Mouse (Mus musculus) limb, embryonic 12.5 days (tissue): ENCODE measurements around the gene Cyb5r3. TPM values are rescaled to one million over a fixed set of nuclear protein-coding genes. Genes with fewer than 3 reads are reported as not detected.
"Not testable (repeated sequence)": the region's sequence is repeated elsewhere in the genome, so short reads cannot be mapped to it uniquely, and the experiment has no call there.

Source experiments
- ATAC-seq: fragments of 200-750 bp; cut with Nextera tagmentation; 2 replicates; pipeline ENCODE4 v1.8.0; 2017; ENCODE audit warnings: low read depth, moderate TSS enrichment; ENCODE audit not compliant: insufficient number of reproducible peaks, insufficient read depth, low FRiP score, low TSS enrichment
- H3K27ac ChIP-seq: fragments of 300-500 bp; sonication (generic); 2 replicates; pipeline ENCODE4 v1.5.1; 2016; ENCODE audit warnings: mild to moderate bottlenecking, moderate library complexity
- H3K27me3 ChIP-seq: fragments of 300-500 bp; sonication (generic); 2 replicates; pipeline ENCODE4 v1.6.1; 2016; ENCODE audit warnings: mild to moderate bottlenecking, moderate library complexity
- H3K36me3 ChIP-seq: fragments of 300-500 bp; sonication (generic); 2 replicates; pipeline ENCODE4 v1.6.1; 2016; ENCODE audit warnings: mild to moderate bottlenecking, moderate library complexity
- H3K4me1 ChIP-seq: fragments of 300-500 bp; sonication (generic); replicated peaks from 2 replicates; pipeline ENCODE4 v1.6.1; 2016
- H3K4me2 ChIP-seq: fragments of 300-500 bp; sonication (generic); 2 replicates; pipeline ENCODE4 v1.6.1; 2016; ENCODE audit warnings: mild to moderate bottlenecking, moderate library complexity
- H3K4me3 ChIP-seq: fragments of 300-500 bp; sonication (generic); replicated peaks from 2 replicates; pipeline ENCODE4 v1.5.1; 2016; ENCODE audit warnings: mild to moderate bottlenecking
- H3K9ac ChIP-seq: fragments of 300-500 bp; sonication (generic); replicated peaks from 2 replicates; pipeline ENCODE4 v1.6.1; 2016; ENCODE audit warnings: mild to moderate bottlenecking, moderate library complexity
- H3K9me3 ChIP-seq: fragments of 300-500 bp; sonication (generic); 2 replicates; pipeline ENCODE4 v1.6.1; 2016; ENCODE audit warnings: mild to moderate bottlenecking, moderate library complexity
- WGBS: fragments of 180-500 bp; shearing (Covaris S2); methylation state at CpG from one replicate; pipeline ENCODE4 v1.1.7; 2016; 5-methylcytosine and 5-hydroxymethylcytosine counted together
- polyA plus RNA-seq: library from polyadenylated mRNA; unstranded; fragments of >200 nt; fragmentation: Nextera tagmentation; extraction: Ambion mirVana; gene quantifications from 2 replicates; pipeline ENCODE4 v1.2.1, GENCODE M21; 2016

Cyb5r3 gene
- polyA plus RNA-seq, 1 experiment from 2014 or later = 85.8 TPM

DNA sequence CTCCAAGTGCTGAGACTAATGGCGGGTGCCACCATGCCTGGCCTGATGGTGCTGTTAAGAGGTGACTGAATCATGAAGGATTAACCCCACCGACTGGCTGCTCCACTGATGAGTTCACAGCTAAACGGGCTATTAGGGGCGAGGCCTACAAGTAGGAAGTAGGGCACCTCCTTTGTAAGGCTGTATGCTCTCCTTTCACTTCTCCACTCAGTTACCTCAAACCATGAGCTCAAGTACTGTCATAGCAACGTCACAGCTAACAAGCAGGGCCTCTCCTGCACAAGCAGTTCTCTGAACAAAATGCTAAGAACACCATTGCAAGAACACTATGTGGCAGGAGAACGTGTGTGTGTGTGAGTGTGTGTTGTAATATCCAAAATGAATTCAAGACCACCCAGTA is 26.9 kb downstream of the Cyb5r3 start:
- Histone ChIP-seq H3K4me1 (peaks cover 10% of the 10 kb centered on the region; the same call in 1 of the 2 replicates), H3K9me3 (no peaks in the 10 kb centered on the region), H3K9ac (no peak overlapping the region), H3K36me3 (peaks cover 39% of the 10 kb centered on the region), H3K4me2 (no peak overlapping the region), H3K27me3 (no peaks in the 10 kb centered on the region), H3K4me3 (no peak overlapping the region), H3K27ac (no peak overlapping the region)
- ATAC-seq = no peak
- WGBS = 92% methylated on average over 6 of the region's 6 CpGs

DNA sequence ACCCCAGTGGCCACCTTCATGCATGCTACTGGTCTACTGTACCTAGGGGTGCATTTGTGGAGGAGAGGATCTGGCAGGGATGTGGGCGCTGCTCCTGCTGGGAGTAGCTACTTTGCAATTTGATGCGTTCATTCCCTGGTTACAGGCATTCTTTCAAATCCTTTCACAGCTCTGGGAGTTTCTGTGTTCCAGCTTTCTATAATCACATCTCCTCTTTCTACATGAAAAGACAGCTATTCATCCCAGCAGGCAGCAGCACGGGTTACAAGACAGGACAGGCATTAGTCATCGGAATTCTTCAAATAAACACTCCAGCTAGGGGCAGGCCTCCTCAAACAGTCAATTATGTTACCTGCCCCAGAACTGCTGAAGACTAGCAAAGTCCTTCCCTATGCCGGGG is 29.5 kb downstream of the Cyb5r3 start:
- H3K4me1 ChIP-seq = peaks cover 6% of the 10 kb centered on the region; the same call in 1 of the 2 replicates
- no peak for ATAC-seq
- peak overlapping the region; percentile 20; the same call in 1 of the 2 replicates for H3K27ac ChIP-seq
- peaks cover 51% of the 10 kb centered on the region for H3K36me3 ChIP-seq
- no peak overlapping the region for H3K4me3 ChIP-seq
- no peaks in the 10 kb centered on the region for H3K9me3 ChIP-seq
- no peak overlapping the region for H3K4me2 ChIP-seq
- H3K27me3 ChIP-seq = no peaks in the 10 kb centered on the region
- no peak overlapping the region for H3K9ac ChIP-seq
- WGBS = 63% methylated on average over 5 of the region's 5 CpGs

DNA sequence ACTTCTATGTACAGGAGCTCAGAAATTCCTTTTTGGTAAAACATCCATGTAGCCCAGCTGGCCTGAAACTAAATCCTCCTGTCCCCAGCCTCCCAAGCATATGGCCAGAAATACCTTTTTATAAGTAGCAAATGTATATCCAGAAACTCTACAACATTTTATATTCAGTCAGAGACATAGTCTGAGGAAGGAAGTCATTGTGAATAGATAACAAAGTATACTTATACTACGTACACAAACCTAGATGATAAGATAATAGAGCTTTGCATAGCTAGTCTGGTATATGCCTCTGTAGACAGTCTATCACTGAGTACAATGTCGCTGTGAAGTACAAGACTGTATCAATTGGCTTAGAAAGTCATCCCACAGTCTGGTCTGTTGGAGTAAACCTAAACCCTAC is 36.7 kb downstream of the Cyb5r3 start:
- H3K27ac ChIP-seq = no peak overlapping the region
- H3K4me2 ChIP-seq = no peak overlapping the region
- peaks cover 84% of the 10 kb centered on the region for H3K36me3 ChIP-seq
- H3K9me3 ChIP-seq = no peaks in the 10 kb centered on the region
- no peaks in the 10 kb centered on the region for H3K27me3 ChIP-seq
- ATAC-seq = no peak
- H3K9ac ChIP-seq = no peak overlapping the region
- no peaks in the 10 kb centered on the region for H3K4me1 ChIP-seq
- no peak overlapping the region for H3K4me3 ChIP-seq
- 89% methylated on average over 2 of the region's 2 CpGs for WGBS

DNA sequence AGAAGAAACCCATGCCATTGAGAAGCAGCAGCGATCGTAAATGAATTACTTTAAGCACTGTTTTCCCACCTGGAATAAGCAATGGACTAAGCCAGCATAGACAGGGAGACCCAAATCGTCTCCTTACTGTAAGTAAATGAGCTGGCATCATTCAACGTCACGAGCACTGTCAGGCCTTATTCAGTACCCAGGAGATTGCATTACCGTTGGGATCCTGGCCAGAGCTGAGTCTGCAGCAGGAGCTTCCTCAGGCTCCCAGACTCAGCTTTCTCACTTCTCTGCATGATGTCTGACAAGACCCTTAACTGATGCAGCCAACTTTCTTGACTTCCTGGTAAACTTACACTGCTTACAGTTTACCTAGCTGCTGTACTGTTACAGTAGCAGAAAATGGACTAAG is 37.7 kb downstream of the Cyb5r3 start:
- no peaks in the 10 kb centered on the region for H3K27me3 ChIP-seq
- H3K9ac ChIP-seq = no peak overlapping the region
- 90% methylated on average over 6 of the region's 6 CpGs for WGBS
- no peak for ATAC-seq
- no peak overlapping the region for H3K4me3 ChIP-seq
- H3K9me3 ChIP-seq = no peaks in the 10 kb centered on the region
- peaks cover 90% of the 10 kb centered on the region for H3K36me3 ChIP-seq
- H3K27ac ChIP-seq = no peak overlapping the region
- H3K4me1 ChIP-seq = no peaks in the 10 kb centered on the region
- H3K4me2 ChIP-seq = no peak overlapping the region

GRCm38 (mm10) chr15:83129530-83130231 is 42.7 kb downstream of the Cyb5r3 start:
- no peaks in the 10 kb centered on the region for H3K9me3 ChIP-seq
- no peak for ATAC-seq
- H3K27ac ChIP-seq = no peak overlapping the region
- no peak overlapping the region for H3K4me3 ChIP-seq
- peaks cover 96% of the 10 kb centered on the region for H3K36me3 ChIP-seq
- no peak overlapping the region for H3K9ac ChIP-seq
- no peaks in the 10 kb centered on the region for H3K27me3 ChIP-seq
- no peak overlapping the region for H3K4me2 ChIP-seq
- 92% methylated on average over 7 of the region's 7 CpGs for WGBS
- H3K4me1 ChIP-seq = 0 out of 2 replicates have a peak, but pooled peaks cover under 1% of the 10 kb centered on the region

DNA sequence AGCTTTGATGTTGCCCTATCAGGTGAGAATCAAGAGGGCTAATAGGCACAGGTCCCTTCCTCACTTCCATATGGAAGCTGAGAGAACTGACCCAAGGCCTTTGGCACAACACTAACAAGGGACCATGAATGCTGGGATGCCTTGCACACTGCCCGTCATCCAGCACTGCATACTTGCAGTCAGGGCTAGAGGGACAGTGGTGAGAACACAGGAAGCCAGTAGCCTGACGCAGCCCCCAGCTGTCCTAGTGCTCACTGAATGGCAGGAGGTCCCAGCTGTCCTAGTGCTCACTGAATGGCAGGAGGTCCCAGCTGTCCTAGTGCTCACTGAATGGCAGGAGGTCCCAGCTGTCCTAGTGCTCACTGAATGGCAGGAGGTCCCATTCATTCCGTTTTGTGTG is 45.4 kb downstream of the Cyb5r3 start:
- not testable (repeated sequence) for H3K9ac ChIP-seq, H3K27me3 ChIP-seq, H3K4me1 ChIP-seq, H3K9me3 ChIP-seq, H3K4me2 ChIP-seq, H3K4me3 ChIP-seq, ATAC-seq
- H3K36me3 ChIP-seq = peaks cover 69% of the 10 kb centered on the region
- 0 out of 2 replicates have a peak overlapping the region, but pooled peaks have one; percentile 41 for H3K27ac ChIP-seq
- WGBS = 88% methylated on average over 3 of the region's 3 CpGs

- H3K9ac ChIP-seq = no peak overlapping the region
- H3K4me1 ChIP-seq = peaks cover 6% of the 10 kb centered on the region; the same call in 1 of the 2 replicates
- peaks cover 65% of the 10 kb centered on the region for H3K36me3 ChIP-seq
- WGBS = 91% methylated on average over 9 of the region's 9 CpGs
- no peaks in the 10 kb centered on the region for H3K9me3 ChIP-seq
- H3K27me3 ChIP-seq = no peaks in the 10 kb centered on the region
- H3K4me3 ChIP-seq = no peak overlapping the region
- no peak for ATAC-seq
- H3K4me2 ChIP-seq = no peak overlapping the region
- 0 out of 2 replicates have a peak overlapping the region, but pooled peaks have one; percentile 41 for H3K27ac ChIP-seq
These were observed 45.8 kb downstream of the Cyb5r3 start for GRCm38 (mm10) chr15:83126582-83126981.

- H3K4me2 ChIP-seq = no peak overlapping the region
- no peaks in the 10 kb centered on the region for H3K27me3 ChIP-seq
- H3K27ac ChIP-seq = peak overlapping the region; percentile 53; the same call in 1 of the 2 replicates
- H3K9ac ChIP-seq = no peak overlapping the region
- no peaks in the 10 kb centered on the region for H3K9me3 ChIP-seq
- peaks cover 51% of the 10 kb centered on the region for H3K36me3 ChIP-seq
- peaks cover 13% of the 10 kb centered on the region; the same call in 1 of the 2 replicates for H3K4me1 ChIP-seq
- ATAC-seq = no peak
- WGBS = 62% methylated on average over 5 of the region's 5 CpGs
- no peak overlapping the region for H3K4me3 ChIP-seq
These were observed 47.8 kb downstream of the Cyb5r3 start for GRCm38 (mm10) chr15:83124625-83125024.

DNA sequence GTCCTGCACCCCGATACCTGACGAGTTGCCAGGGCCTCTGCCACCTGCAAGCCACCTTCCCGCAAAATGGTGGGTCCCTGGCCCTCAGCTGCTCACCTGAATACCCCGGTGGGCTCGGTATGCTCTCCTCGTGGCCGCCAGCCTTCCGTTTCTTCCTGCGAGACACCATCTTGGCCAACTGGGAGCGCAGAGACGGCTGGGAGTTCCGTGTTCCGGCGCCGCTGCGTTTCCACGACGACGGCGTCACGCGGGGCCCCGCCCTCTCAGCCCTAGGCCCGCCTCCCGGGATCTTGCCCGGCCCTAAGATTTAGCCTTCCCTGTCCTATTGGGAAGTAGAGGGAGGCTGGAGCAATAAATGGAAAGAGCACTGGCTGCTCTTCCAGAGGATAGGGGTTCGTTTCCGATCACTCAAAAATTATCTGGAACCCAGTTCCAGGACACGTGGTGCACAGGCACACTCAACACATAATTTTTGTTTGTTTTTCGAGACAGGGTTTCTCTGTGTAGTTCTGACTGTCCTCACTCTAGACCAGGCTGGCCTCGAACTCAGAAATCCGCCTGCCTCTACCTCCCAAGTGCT is 49.7 kb downstream of the Cyb5r3 start, which contains the start of gene Rrp7a:
TSS of gene Rrp7a (minus strand) at position 236 of the 580 bp plus-strand sequence.
- peak; percentile 85 for ATAC-seq
- Histone ChIP-seq H3K4me3 (peak within 1 kb of the TSS; percentile 88), H3K9me3 (no peaks in the 10 kb centered on the region), H3K4me2 (peak within 1 kb of the TSS; percentile 77), H3K9ac (peak within 1 kb of the TSS; percentile 65), H3K4me1 (peaks cover 13% of the 10 kb centered on the region; the same call in 1 of the 2 replicates), H3K27ac (peak within 1 kb of the TSS; percentile 76), H3K36me3 (peaks cover 48% of the 10 kb centered on the region), H3K27me3 (no peaks in the 10 kb centered on the region)
- 10% methylated on average over 32 of the region's 32 CpGs for WGBS

DNA sequence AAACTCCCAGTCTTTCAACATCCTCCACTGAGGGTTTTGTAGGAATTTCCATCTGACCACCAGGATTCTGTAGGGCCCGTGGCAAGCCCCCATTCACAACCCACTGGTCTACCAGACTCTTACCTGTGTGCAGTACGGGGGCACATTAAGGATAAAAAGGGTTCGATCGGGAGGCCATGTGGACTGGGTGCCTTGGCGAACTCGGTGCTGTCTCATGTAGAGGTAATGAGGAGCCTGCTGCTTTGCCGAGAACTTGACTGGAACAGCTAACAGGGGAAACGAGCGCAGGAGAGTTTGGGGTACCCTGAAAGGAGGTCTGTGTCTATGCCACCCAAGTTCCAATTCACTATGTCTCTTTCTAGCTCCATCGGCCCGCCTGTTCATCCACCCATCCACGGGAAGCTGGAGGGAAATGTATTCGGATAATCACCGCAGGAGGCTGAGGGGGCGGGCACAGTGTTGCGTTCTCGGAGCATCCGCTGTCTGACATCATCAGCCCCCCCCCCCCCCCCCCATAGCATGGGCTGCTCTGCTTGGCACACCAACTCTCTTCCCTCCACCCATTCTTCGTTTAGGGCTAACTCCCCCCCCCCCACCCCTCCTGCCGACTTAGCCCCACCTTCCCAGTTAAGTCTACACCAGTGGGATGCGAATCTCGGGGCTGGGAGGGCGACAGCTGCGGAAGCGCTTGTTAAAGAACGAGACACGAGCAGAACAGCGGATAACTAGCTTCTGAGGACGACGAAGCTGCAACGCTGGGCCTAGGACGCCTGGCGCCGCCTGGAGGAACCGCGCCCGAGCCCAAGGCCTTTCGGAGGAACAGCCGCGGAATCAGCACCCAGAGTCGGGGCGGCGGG is 50.5 kb downstream of the Cyb5r3 start:
- Histone ChIP-seq H3K36me3 (peaks cover 48% of the 10 kb centered on the region), H3K4me3 (peak overlapping the region; percentile 88), H3K27me3 (no peaks in the 10 kb centered on the region), H3K27ac (peak overlapping the region; percentile 76), H3K4me2 (peak overlapping the region; percentile 77), H3K4me1 (peaks cover 13% of the 10 kb centered on the region; the same call in 1 of the 2 replicates), H3K9me3 (no peaks in the 10 kb centered on the region), H3K9ac (peak overlapping the region; percentile 65)
- 4% methylated on average over 42 of the region's 43 CpGs for WGBS
- peak; percentile 28 for ATAC-seq

GRCm38 (mm10) chr15:83118360-83118759 is 54.0 kb downstream of the Cyb5r3 start:
- WGBS = 67% methylated on average over 7 of the region's 7 CpGs

More at GRCm38 (mm10) chr15:83118360-83118759, 54.0 kb downstream of the Cyb5r3 start:
- H3K27me3 ChIP-seq = no peaks in the 10 kb centered on the region
- H3K4me3 ChIP-seq = no peak overlapping the region
- no peaks in the 10 kb centered on the region for H3K9me3 ChIP-seq
- no peak overlapping the region for H3K27ac ChIP-seq
- no peak overlapping the region for H3K9ac ChIP-seq
- H3K4me2 ChIP-seq = no peak overlapping the region
- H3K4me1 ChIP-seq = peaks cover 10% of the 10 kb centered on the region; the same call in 1 of the 2 replicates
- H3K36me3 ChIP-seq = peaks cover 61% of the 10 kb centered on the region
- ATAC-seq = no peak
